Mouse (Mus musculus) left cerebral cortex, adult 8-10 months (tissue): Measurements from ENCODE around the gene Ms4a6d. TPM values are rescaled to one million over a fixed set of nuclear protein-coding genes. Genes with fewer than 3 reads are reported as not detected.
"Not testable (repeated sequence)": the region's sequence is repeated elsewhere in the genome, so short reads cannot be mapped to it uniquely, and the experiment has no call there.

Source experiments
- DNase-seq, 2 experiments: peaks; one replicate each; pipeline ENCODE4 v3.0.0; 2022; ENCODE audit warnings: low spot score in 2 of 2
- total RNA-seq, 4 experiments: library from RNA; stranded (reverse); gene quantifications; 2 replicates each; pipeline ENCODE4 v1.2.4; 2022

Ms4a6d gene
- total RNA-seq, 4 experiments from 2014 or later = 0.98 to 2.5 (median 2.3) TPM

DNA sequence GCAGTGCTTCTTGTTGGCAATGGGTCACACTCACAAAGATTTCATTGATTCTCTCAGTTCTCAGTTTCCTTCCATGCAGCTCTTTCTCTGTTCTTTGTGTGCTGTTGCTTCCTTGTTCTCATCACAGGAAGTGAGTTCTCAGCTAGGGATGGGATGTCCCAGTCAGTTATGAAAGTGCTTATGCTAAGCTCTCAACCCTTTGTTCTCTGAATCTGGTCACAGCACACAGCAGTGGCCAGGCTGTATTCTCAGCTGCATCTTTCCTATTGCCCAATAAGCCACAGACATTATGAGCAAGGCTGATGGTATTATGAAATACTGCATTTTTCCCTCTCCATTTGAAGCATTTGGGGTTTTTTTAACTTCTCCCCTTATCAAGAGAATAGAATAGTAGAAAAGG, 45.1 kb downstream of the Ms4a6d start:
- DNase-seq = not testable (repeated sequence)

DNA sequence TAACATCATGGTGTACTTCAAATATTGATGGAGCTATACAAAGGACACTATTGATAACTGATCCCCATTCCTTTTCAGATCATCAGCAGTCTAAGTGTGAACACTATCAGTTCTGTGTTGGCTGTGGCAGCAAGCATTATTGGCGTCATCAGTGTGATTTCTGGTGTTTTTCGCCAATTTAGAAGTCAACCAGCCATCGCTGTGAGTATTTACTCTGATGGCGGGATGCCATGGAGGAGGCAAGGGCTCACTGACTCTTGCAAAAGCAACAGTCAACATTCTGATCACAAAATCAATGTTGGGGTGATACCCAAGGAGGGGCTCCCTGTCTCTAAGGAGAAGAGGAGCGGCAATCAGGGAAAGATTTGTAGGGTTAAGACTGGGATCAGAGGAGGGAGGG, 49.9 kb downstream of the Ms4a6d start:
- no peak for DNase-seq

DNA sequence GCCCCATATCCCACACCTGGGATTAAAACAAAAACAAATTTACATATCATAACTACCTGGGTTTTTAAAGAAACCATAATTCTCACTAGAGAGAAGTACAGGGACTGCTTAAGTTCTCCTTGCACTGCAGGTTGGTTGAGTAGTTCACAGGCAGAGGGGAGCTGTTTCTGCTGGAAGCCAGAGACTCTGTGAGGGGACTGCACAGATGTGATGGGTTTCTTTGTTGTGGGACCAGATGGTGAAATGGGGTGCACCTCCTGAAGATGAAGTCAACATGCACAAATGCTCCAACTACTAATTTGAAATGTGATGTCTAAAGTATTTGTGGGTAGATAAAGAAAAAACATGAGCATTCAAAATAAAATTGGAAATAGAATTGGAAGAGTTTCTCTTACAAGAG, 56.7 kb downstream of the Ms4a6d start:
- no peak for DNase-seq

DNA sequence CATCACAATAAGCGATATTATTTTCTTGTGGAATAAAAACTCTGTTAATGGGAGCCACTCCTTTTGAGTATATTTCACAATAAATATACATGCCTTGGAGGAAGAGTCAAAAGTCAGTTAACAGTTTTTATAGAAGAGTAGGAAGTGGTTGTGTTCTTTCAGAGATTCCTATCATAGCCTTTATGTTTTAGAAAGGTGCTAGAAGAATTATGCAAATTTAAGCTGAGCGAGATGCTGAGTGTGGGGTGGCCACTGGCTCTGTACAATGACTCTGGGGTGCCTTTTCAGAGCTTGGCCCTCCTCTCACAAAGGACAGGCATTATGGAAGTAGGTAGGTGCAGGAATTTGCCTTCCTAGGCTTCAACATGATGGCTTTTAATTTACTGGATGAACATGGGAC, 60.3 kb downstream of the Ms4a6d start:
- DNase-seq = not testable (repeated sequence)

DNA sequence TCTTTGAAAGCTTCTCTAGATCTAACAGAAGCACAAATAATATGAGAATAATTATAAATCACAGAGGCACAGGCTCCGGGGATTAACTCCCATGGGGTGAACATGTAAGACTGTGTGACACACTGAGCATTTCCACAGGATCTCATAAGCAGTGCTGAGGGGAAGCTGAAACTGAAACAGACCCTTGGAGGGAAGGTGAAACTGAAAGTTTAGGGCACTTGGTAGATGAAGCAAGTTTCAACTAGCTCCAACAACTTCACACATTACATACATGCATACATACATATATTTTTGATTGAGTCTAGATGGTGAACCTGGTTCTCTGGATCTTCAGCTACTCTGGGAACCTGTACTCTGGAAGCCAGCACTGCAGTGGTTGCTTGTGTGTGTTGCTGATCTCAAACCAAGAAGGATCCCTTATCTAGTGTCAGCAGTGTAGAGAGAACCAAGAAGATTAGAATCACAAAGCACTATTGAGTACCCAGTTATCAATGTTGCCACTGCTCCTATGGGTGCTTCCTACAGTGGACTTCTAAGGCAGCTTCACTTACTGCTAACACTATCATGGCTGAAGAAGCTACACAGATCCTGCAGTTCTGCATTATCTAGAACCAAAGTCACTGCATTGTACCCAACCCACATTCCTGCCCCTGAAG, 64.4 kb downstream of the Ms4a6d start:
- not testable (repeated sequence) for DNase-seq

DNA sequence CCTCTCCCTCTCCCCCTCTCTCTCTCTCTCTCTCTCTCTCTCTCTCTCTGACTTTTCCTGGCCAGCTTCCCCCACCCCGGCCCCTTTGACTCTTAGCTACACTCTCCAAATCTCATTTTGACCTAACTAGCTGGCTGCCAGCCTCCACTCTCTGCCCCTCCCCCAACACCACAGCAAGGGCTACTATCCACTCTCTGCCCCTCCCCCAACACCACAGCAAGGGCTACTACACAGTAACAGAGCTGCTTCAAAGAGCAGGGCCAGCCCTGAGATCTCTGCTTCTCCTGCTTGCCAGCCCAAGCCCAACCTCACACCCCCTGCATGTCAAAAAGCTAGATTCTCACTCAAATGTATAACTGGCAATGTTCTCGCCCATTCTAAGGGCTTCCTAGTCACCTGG, 67.3 kb downstream of the Ms4a6d start:
- no peak for DNase-seq

Other genes starting within 250 kb of the Ms4a6d start
- 1 to 10 TPM in 1 of 4 experiments, under 1 TPM in 1, not detected in 2; 0.68 to 1.6 TPM for gene Ms4a4a, start 229.3 kb downstream of the Ms4a6d start, total RNA-seq
- under 1 TPM in 1 of 4 experiments, not detected in 3; 0.53 TPM for gene Ms4a4c, start 200.1 kb downstream of the Ms4a6d start, total RNA-seq
- gene Ms4a4b, start 161.3 kb downstream of the Ms4a6d start, total RNA-seq = 1 to 10 TPM in 1 of 4 experiments, not detected in 3; 1.4 TPM
- 1 to 10 TPM in 3 of 4 experiments, under 1 TPM in 1; 0.78 to 2.2 (median 1.3) TPM for gene Ms4a6c, start 135.5 kb downstream of the Ms4a6d start, total RNA-seq
- gene Gm8369, start 118.9 kb downstream of the Ms4a6d start, total RNA-seq = 1 to 10 TPM in 1 of 4 experiments, under 1 TPM in 3; 0.28 to 1.3 (median 0.65) TPM
- gene Ms4a6b, start 88.3 kb downstream of the Ms4a6d start, total RNA-seq = 1 to 10 TPM in 2 of 4 experiments, under 1 TPM in 2; 0.57 to 3.3 (median 1.3) TPM
- not detected for gene Ms4a4d, start 68.0 kb downstream of the Ms4a6d start, total RNA-seq
- under 1 TPM in 1 of 4 experiments, not detected in 3; 0.40 TPM for gene Ms4a2, start 18.9 kb upstream of the Ms4a6d start, total RNA-seq
- gene Ms4a3, start 36.0 kb upstream of the Ms4a6d start, total RNA-seq = not detected
- not detected for gene Oosp2, start 55.7 kb upstream of the Ms4a6d start, total RNA-seq
- not detected for gene Oosp1, start 86.3 kb upstream of the Ms4a6d start, total RNA-seq
- gene Oosp3, start 92.2 kb upstream of the Ms4a6d start, total RNA-seq = not detected
- gene Gif, start 142.7 kb upstream of the Ms4a6d start, total RNA-seq = not detected
- 10 to 100 TPM; 36.1 to 45.6 (median 42.7) TPM for gene Mrpl16, start 165.5 kb upstream of the Ms4a6d start, total RNA-seq
- gene Stx3, start 214.6 kb upstream of the Ms4a6d start, total RNA-seq = 10 to 100 TPM; 27.7 to 33.8 (median 29.7) TPM
- not detected for gene Olfr1417, start 234.4 kb upstream of the Ms4a6d start, total RNA-seq